Mouse (Mus musculus): ENCODE measurements around the gene 5730480H06Rik.

- TF ChIP-seq CTCF (IDR thresholded peaks at IDR 0.05; ENCODE audit: low read depth): no peak
- no peak for TF ChIP-seq EP300 (IDR thresholded peaks at IDR 0.05; ENCODE audit: low read depth)
Measured at GRCm38 (mm10) chr5:48315057-48315602, 12.6 kb upstream of the 5730480H06Rik start.

All from liver, postnatal 0 days (tissue).